Mouse (Mus musculus) heart, postnatal 14 days (tissue): ENCODE data around the gene Abcg1. TPM values are rescaled to one million over a fixed set of nuclear protein-coding genes. Genes with fewer than 3 reads are reported as not detected.

Source experiments
- DNase-seq, 2 experiments: peaks; one replicate each; pipeline ENCODE4 v3.0.0; 2021 to 2022
- intact Hi-C: fragments of 180-260 bp; cut with DNase I; formaldehyde crosslinking; loops from one replicate; pipeline ENCODE4 v1.15.1; 2025
- total RNA-seq, 2 experiments: library from RNA; stranded (reverse); gene quantifications; 2 replicates each; pipeline ENCODE4 v1.2.3; 2021

The Abcg1 gene
- total RNA-seq, 2 experiments from 2014 or later: 11.0 to 13.5 TPM

- DNase-seq: peak in 1 of 2 experiments; percentile 46
- intact Hi-C loops: loop anchor here (5.0 kb wide), 1 partner anchor 57 kb away; no protein-coding TSS in a partner anchor
Measured at GRCm38 (mm10) chr17:31074053-31074590, 16.6 kb downstream of the Abcg1 start.

- intact Hi-C loops: loop anchor here (5.0 kb wide), 1 partner anchor 57 kb away; no protein-coding TSS in a partner anchor
- peak; percentile 14 to 33 for DNase-seq
Measured at GRCm38 (mm10) chr17:31074666-31075065, 17.2 kb downstream of the Abcg1 start.

GRCm38 (mm10) chr17:31075471-31075870 is 18.0 kb downstream of the Abcg1 start:
- DNase-seq: no peak
- intact Hi-C loops: no loop called here

- intact Hi-C loops: loop anchor here (2.0 kb wide), 1 partner anchor 17 kb away; no protein-coding TSS in a partner anchor
- DNase-seq: no peak
Measured at GRCm38 (mm10) chr17:31077561-31077960, 20.1 kb downstream of the Abcg1 start.

GRCm38 (mm10) chr17:31078581-31078980 is 21.1 kb downstream of the Abcg1 start:
- DNase-seq: no peak
- intact Hi-C loops: no loop called here

GRCm38 (mm10) chr17:31079078-31079840 is 21.8 kb downstream of the Abcg1 start:
- intact Hi-C loops: no loop called here
- peak; percentile 29 to 31 for DNase-seq

- intact Hi-C loops: no loop called here
- no peak for DNase-seq
Measured at GRCm38 (mm10) chr17:31082296-31083078, 25.0 kb downstream of the Abcg1 start.

- DNase-seq: no peak
- intact Hi-C loops: no loop called here
Measured at GRCm38 (mm10) chr17:31085519-31085918, 28.0 kb downstream of the Abcg1 start.

- DNase-seq: peak in 1 of 2 experiments; percentile 46
- intact Hi-C loops: no loop called here
Measured at GRCm38 (mm10) chr17:31086196-31086595, 28.7 kb downstream of the Abcg1 start.

- no peak for DNase-seq
- intact Hi-C loops: no loop called here
Measured at GRCm38 (mm10) chr17:31088711-31089110, 31.2 kb downstream of the Abcg1 start.

GRCm38 (mm10) chr17:31089848-31090247 is 32.4 kb downstream of the Abcg1 start:
- intact Hi-C loops: no loop called here
- no peak for DNase-seq

- intact Hi-C loops: no loop called here
- DNase-seq: no peak
Measured at GRCm38 (mm10) chr17:31091023-31091735, 33.7 kb downstream of the Abcg1 start.

GRCm38 (mm10) chr17:31094781-31095180 is 37.3 kb downstream of the Abcg1 start:
- intact Hi-C loops: no loop called here
- no peak for DNase-seq

- intact Hi-C loops: no loop called here
- DNase-seq: no peak
Measured at GRCm38 (mm10) chr17:31095570-31095969, 38.1 kb downstream of the Abcg1 start.

GRCm38 (mm10) chr17:31096893-31097292 is 39.4 kb downstream of the Abcg1 start:
- intact Hi-C loops: no loop called here
- DNase-seq: no peak

- intact Hi-C loops: no loop called here
- no peak for DNase-seq
Measured at GRCm38 (mm10) chr17:31098788-31099187, 41.3 kb downstream of the Abcg1 start.

- intact Hi-C loops: no loop called here
- no peak for DNase-seq
Measured at GRCm38 (mm10) chr17:31103007-31103570, 45.6 kb downstream of the Abcg1 start.

- no peak for DNase-seq
- intact Hi-C loops: no loop called here
Measured at GRCm38 (mm10) chr17:31103823-31104222, 46.3 kb downstream of the Abcg1 start.

- no peak for DNase-seq
- intact Hi-C loops: no loop called here
Measured at GRCm38 (mm10) chr17:31108388-31108787, 50.9 kb downstream of the Abcg1 start.

GRCm38 (mm10) chr17:31113191-31113856 is 55.8 kb downstream of the Abcg1 start:
- no peak for DNase-seq
- intact Hi-C loops: no loop called here
